Mouse (Mus musculus) bone marrow macrophage, adult 2 months (primary cell): Measurements from ENCODE around the gene Chmp5. TPM values are rescaled to one million over a fixed set of nuclear protein-coding genes. Genes with fewer than 3 reads are reported as not detected.

Experiments
- H3K27ac ChIP-seq: 2 replicates; pipeline ENCODE4 v1.5.1; 2012; ENCODE audit warnings: low read depth, low read length; ENCODE audit not compliant: insufficient read depth
- H3K4me1 ChIP-seq: 2 replicates; pipeline ENCODE4 v1.6.1; 2012; ENCODE audit warnings: low read length; ENCODE audit not compliant: control insufficient read depth, insufficient read depth
- H3K4me3 ChIP-seq: 2 replicates; pipeline ENCODE4 v1.5.1; 2012; ENCODE audit warnings: mild to moderate bottlenecking, low read length, moderate library complexity; ENCODE audit not compliant: insufficient read depth
- CTCF ChIP-seq: IDR thresholded peaks from 2 replicates; pipeline ENCODE4 v1.5.1; 2012; ENCODE audit warnings: low read depth, mild to moderate bottlenecking, low read length, moderate library complexity
- POLR2A ChIP-seq: IDR thresholded peaks from 2 replicates; pipeline ENCODE4 v1.6.1; 2012; ENCODE audit warnings: mild to moderate bottlenecking, low read depth, low read length, borderline replicate concordance
- polyA plus RNA-seq: library from polyadenylated mRNA; stranded (reverse); fragments of >200 nt; gene quantifications from 2 replicates; pipeline ENCODE4 v1.2.4, GENCODE M21; 2012; ENCODE audit not compliant: missing spikeins, insufficient read depth, insufficient read length

Chmp5 gene
- polyA plus RNA-seq, 1 experiment, result 128 TPM

- no peak for TF ChIP-seq CTCF
- no peak for TF ChIP-seq POLR2A
- Histone ChIP-seq H3K27ac (no peak overlapping the region), H3K4me1 (no peaks in the 10 kb centered on the region), H3K4me3 (no peak overlapping the region)
Observed at GRCm38 (mm10) chr4:40938793-40939192, 9.4 kb upstream of the Chmp5 start.

DNA sequence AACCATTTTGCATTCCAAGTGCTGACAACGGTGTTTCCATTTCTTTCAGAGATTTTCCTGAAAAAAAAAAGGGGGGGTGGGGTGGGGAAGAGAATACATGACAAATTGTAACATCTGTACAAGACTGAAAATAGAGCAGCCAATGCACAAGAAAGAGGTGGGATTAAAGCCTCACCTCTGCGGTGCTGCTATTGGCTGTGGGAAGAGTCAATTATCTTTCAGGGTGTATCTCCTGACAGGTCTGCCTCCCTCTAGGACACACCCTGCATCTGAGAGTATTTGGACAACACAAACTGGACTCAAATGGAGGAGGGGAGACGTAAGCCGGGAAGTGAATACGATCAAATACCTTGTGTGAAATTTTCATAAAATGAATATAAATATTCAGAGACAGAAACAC, 4.6 kb upstream of the Chmp5 start:
- Histone ChIP-seq H3K4me3 (no peak overlapping the region), H3K4me1 (peaks cover 13% of the 10 kb centered on the region), H3K27ac (no peak overlapping the region)
- TF ChIP-seq CTCF, result no peak
- TF ChIP-seq POLR2A, result no peak

DNA sequence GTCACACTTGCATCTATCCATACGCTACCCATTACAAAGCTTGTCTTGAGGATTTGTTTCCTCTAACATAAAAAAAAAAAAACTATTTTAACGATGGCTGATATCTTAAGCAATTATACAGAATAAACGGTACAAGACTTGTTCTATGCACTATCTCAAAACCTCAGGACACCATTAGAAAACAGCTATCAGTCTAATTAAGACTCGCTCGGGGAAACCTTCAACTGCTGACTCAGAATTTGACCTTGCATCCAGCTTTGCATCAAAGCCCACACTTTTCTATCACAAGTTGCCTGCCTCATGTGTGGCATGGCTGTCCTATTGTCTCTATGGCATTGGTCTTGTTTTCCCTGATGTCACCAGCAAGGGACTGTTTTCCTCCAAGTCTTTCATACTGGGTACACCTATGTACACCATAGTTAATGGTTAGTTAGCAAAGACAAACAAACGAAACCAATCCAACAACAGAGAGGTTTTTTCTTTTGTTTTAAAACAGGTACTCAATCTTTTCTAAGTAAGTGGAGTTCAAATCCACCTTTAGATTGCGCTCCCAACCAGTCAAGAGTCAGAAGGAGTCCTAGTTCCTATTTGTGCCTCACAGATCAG, 1.6 kb upstream of the Chmp5 start:
- peak overlapping the region; percentile 89 for H3K4me3 ChIP-seq
- no peak overlapping the region for H3K27ac ChIP-seq
- TF ChIP-seq POLR2A (no peak), CTCF (no peak)
- H3K4me1 ChIP-seq, result peaks cover 17% of the 10 kb centered on the region

GRCm38 (mm10) chr4:40947565-40948159, 545 bp upstream of the Chmp5 start:
- Histone ChIP-seq H3K4me1 (peaks cover 17% of the 10 kb centered on the region), H3K27ac (peak overlapping the region; percentile 60), H3K4me3 (peak overlapping the region; percentile 89)
- TF ChIP-seq POLR2A (no peak), CTCF (no peak)

GRCm38 (mm10) chr4:40953521-40953920, 5.3 kb downstream of the Chmp5 start:
- Histone ChIP-seq H3K4me3 (no peak overlapping the region), H3K4me1 (peaks cover 5% of the 10 kb centered on the region), H3K27ac (no peak overlapping the region)
- TF ChIP-seq CTCF (0 out of 2 replicates have a peak, but pooled peaks have one; percentile 28), POLR2A (no peak)

GRCm38 (mm10) chr4:40955942-40956341, 7.7 kb downstream of the Chmp5 start:
- Histone ChIP-seq H3K4me3 (no peak overlapping the region), H3K27ac (no peak overlapping the region), H3K4me1 (no peaks in the 10 kb centered on the region)
- no peak for TF ChIP-seq POLR2A

- H3K4me1 ChIP-seq, result peaks cover 12% of the 10 kb centered on the region
- TF ChIP-seq CTCF (no peak), POLR2A (no peak)
Observed at GRCm38 (mm10) chr4:40963536-40963935, 15.3 kb downstream of the Chmp5 start.

GRCm38 (mm10) chr4:40969161-40969560, 21.0 kb downstream of the Chmp5 start:
- no peak overlapping the region for H3K4me3 ChIP-seq
- TF ChIP-seq POLR2A (no peak), CTCF (no peak)
- peaks cover 19% of the 10 kb centered on the region for H3K4me1 ChIP-seq
- H3K27ac ChIP-seq, result no peak overlapping the region

More at GRCm38 (mm10) chr4:40963536-40963935, 15.3 kb downstream of the Chmp5 start:
- H3K27ac ChIP-seq, result no peak overlapping the region
- H3K4me3 ChIP-seq, result no peak overlapping the region

GRCm38 (mm10) chr4:40969781-40970591, 21.8 kb downstream of the Chmp5 start:
- Histone ChIP-seq H3K27ac (peak overlapping the region; percentile 73), H3K4me3 (peak overlapping the region; percentile 92), H3K4me1 (peaks cover 19% of the 10 kb centered on the region)
- no peak for TF ChIP-seq CTCF
- no peak for TF ChIP-seq POLR2A

DNA sequence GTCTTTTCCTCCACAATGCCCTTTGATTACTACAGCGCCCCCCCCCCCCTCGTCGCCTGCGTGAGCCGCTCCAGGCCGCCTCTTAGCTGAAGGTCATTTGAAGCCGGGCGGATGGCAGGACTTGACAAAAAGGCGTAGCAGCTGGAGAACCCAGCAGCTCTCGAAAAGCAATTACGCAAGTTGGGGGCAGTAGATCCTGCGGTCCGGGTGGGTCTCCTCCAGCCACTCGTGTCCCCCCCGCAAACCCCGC, 22.3 kb downstream of the Chmp5 start:
- peak overlapping the region; percentile 73 for H3K27ac ChIP-seq
- TF ChIP-seq CTCF, result no peak
- H3K4me3 ChIP-seq, result peak overlapping the region; percentile 92
- peaks cover 24% of the 10 kb centered on the region for H3K4me1 ChIP-seq
